Mouse (Mus musculus): Measurements from ENCODE around the gene Ppfia1. TPM values are rescaled to one million over a fixed set of nuclear protein-coding genes. Genes with fewer than 3 reads are reported as not detected.

Ppfia1 gene
- polyA plus RNA-seq, 1 experiment from 2014 or later: 25.0 TPM

- no peak overlapping the region for H3K9ac ChIP-seq (ENCODE audit: low read length)
- H3K4me2 ChIP-seq (ENCODE audit: low read length): no peak overlapping the region
- WGBS: 94% methylated on average over 5 of the region's 5 CpGs
- peaks cover 0 to 5% of the 10 kb centered on the region in 2 experiments; a peak in 1 of 4 replicates for H3K4me1 ChIP-seq (ENCODE audit: control insufficient read depth in 2 of 2, insufficient read depth in 2 of 2, low read length in 2 of 2)
- H3K27ac ChIP-seq (replicated peaks in 1 of 2; ENCODE audit: control insufficient read depth in 1 of 2, insufficient read depth in 1 of 2, low read depth in 2 of 2, low read length in 2 of 2): no peak overlapping the region
- ATAC-seq (ENCODE audit: insufficient number of reproducible peaks, insufficient read depth, low FRiP score, low read depth): no peak
- no peaks in the 10 kb centered on the region for H3K27me3 ChIP-seq (ENCODE audit: control insufficient read depth, insufficient read depth, low read length)
- H3K9me3 ChIP-seq (ENCODE audit: control insufficient read depth, low read length): no peaks in the 10 kb centered on the region
- H3K36me3 ChIP-seq (ENCODE audit: control insufficient read depth, insufficient read depth, low read length): peaks cover 63% of the 10 kb centered on the region
- H3K4me3 ChIP-seq (ENCODE audit: control insufficient read depth in 1 of 2, insufficient read depth in 1 of 2, low read depth in 1 of 2, low read length in 2 of 2): no peak overlapping the region
Observed at GRCm38 (mm10) chr7:144519852-144520251, 33.7 kb downstream of the Ppfia1 start.

GRCm38 (mm10) chr7:144516711-144517110 is 36.8 kb downstream of the Ppfia1 start:
- no peak for ATAC-seq (ENCODE audit: insufficient number of reproducible peaks, insufficient read depth, low FRiP score, low read depth)
- H3K4me3 ChIP-seq (ENCODE audit: control insufficient read depth in 1 of 2, insufficient read depth in 1 of 2, low read depth in 1 of 2, low read length in 2 of 2): no peak overlapping the region
- peaks cover 94% of the 10 kb centered on the region for H3K36me3 ChIP-seq (ENCODE audit: control insufficient read depth, insufficient read depth, low read length)
- no peaks in the 10 kb centered on the region for H3K4me1 ChIP-seq (ENCODE audit: control insufficient read depth in 2 of 2, insufficient read depth in 2 of 2, low read length in 2 of 2)
- no peak overlapping the region for H3K9ac ChIP-seq (ENCODE audit: low read length)
- WGBS: 90% methylated on average over 5 of the region's 5 CpGs
- H3K9me3 ChIP-seq (ENCODE audit: control insufficient read depth, low read length): no peaks in the 10 kb centered on the region
- H3K27ac ChIP-seq (replicated peaks in 1 of 2; ENCODE audit: control insufficient read depth in 1 of 2, insufficient read depth in 1 of 2, low read depth in 2 of 2, low read length in 2 of 2): no peak overlapping the region
- no peak overlapping the region for H3K4me2 ChIP-seq (ENCODE audit: low read length)
- H3K27me3 ChIP-seq (ENCODE audit: control insufficient read depth, insufficient read depth, low read length): no peaks in the 10 kb centered on the region

- 91% methylated on average over 4 of the region's 4 CpGs for WGBS
- Histone ChIP-seq H3K27me3 (ENCODE audit: control insufficient read depth, insufficient read depth, low read length) (no peaks in the 10 kb centered on the region), H3K4me2 (ENCODE audit: low read length) (no peak overlapping the region), H3K9ac (ENCODE audit: low read length) (no peak overlapping the region), H3K9me3 (ENCODE audit: control insufficient read depth, low read length) (no peaks in the 10 kb centered on the region), H3K36me3 (ENCODE audit: control insufficient read depth, insufficient read depth, low read length) (peaks cover 99% of the 10 kb centered on the region), H3K4me3 (ENCODE audit: control insufficient read depth in 1 of 2, insufficient read depth in 1 of 2, low read depth in 1 of 2, low read length in 2 of 2) (no peak overlapping the region), H3K4me1 (ENCODE audit: control insufficient read depth in 2 of 2, insufficient read depth in 2 of 2, low read length in 2 of 2) (no peaks in the 10 kb centered on the region), H3K27ac (replicated peaks in 1 of 2; ENCODE audit: control insufficient read depth in 1 of 2, insufficient read depth in 1 of 2, low read depth in 2 of 2, low read length in 2 of 2) (no peak overlapping the region)
- ATAC-seq (ENCODE audit: insufficient number of reproducible peaks, insufficient read depth, low FRiP score, low read depth): no peak
Observed at GRCm38 (mm10) chr7:144509090-144509489, 44.4 kb downstream of the Ppfia1 start.

- Histone ChIP-seq H3K4me2 (ENCODE audit: low read length) (no peak overlapping the region), H3K27ac (replicated peaks in 1 of 2; ENCODE audit: control insufficient read depth in 1 of 2, insufficient read depth in 1 of 2, low read depth in 2 of 2, low read length in 2 of 2) (no peak overlapping the region), H3K9ac (ENCODE audit: low read length) (no peak overlapping the region), H3K9me3 (ENCODE audit: control insufficient read depth, low read length) (no peaks in the 10 kb centered on the region), H3K4me1 (ENCODE audit: control insufficient read depth in 2 of 2, insufficient read depth in 2 of 2, low read length in 2 of 2) (peaks cover 0 to under 1% of the 10 kb centered on the region in 2 experiments; a peak in 1 of 4 replicates), H3K27me3 (ENCODE audit: control insufficient read depth, insufficient read depth, low read length) (no peaks in the 10 kb centered on the region), H3K4me3 (ENCODE audit: control insufficient read depth in 1 of 2, insufficient read depth in 1 of 2, low read depth in 1 of 2, low read length in 2 of 2) (no peak overlapping the region), H3K36me3 (ENCODE audit: control insufficient read depth, insufficient read depth, low read length) (peaks cover 99% of the 10 kb centered on the region)
- ATAC-seq (ENCODE audit: insufficient number of reproducible peaks, insufficient read depth, low FRiP score, low read depth): no peak
- 72% methylated on average over 1 of the region's 1 CpGs for WGBS
Observed at GRCm38 (mm10) chr7:144506807-144507206, 46.7 kb downstream of the Ppfia1 start.

- Histone ChIP-seq H3K4me2 (ENCODE audit: low read length) (no peak overlapping the region), H3K27ac (replicated peaks in 1 of 2; ENCODE audit: control insufficient read depth in 1 of 2, insufficient read depth in 1 of 2, low read depth in 2 of 2, low read length in 2 of 2) (no peak overlapping the region), H3K27me3 (ENCODE audit: control insufficient read depth, insufficient read depth, low read length) (no peaks in the 10 kb centered on the region), H3K9ac (ENCODE audit: low read length) (no peak overlapping the region), H3K36me3 (ENCODE audit: control insufficient read depth, insufficient read depth, low read length) (peaks cover 97% of the 10 kb centered on the region), H3K4me1 (ENCODE audit: control insufficient read depth in 2 of 2, insufficient read depth in 2 of 2, low read length in 2 of 2) (peaks cover 0 to 8% of the 10 kb centered on the region in 2 experiments; a peak in 3 of 4 replicates), H3K9me3 (ENCODE audit: control insufficient read depth, low read length) (no peaks in the 10 kb centered on the region), H3K4me3 (ENCODE audit: control insufficient read depth in 1 of 2, insufficient read depth in 1 of 2, low read depth in 1 of 2, low read length in 2 of 2) (no peak overlapping the region)
- no peak for ATAC-seq (ENCODE audit: insufficient number of reproducible peaks, insufficient read depth, low FRiP score, low read depth)
- WGBS: 78% methylated on average over 4 of the region's 4 CpGs
Observed at GRCm38 (mm10) chr7:144503959-144504358, 49.6 kb downstream of the Ppfia1 start.

GRCm38 (mm10) chr7:144492931-144493330 is 60.6 kb downstream of the Ppfia1 start:
- Histone ChIP-seq H3K36me3 (ENCODE audit: control insufficient read depth, insufficient read depth, low read length) (peaks cover 80% of the 10 kb centered on the region), H3K27me3 (ENCODE audit: control insufficient read depth, insufficient read depth, low read length) (no peaks in the 10 kb centered on the region), H3K4me1 (ENCODE audit: control insufficient read depth in 2 of 2, insufficient read depth in 2 of 2, low read length in 2 of 2) (peaks cover 21 to 37% of the 10 kb centered on the region in 2 experiments), H3K9me3 (ENCODE audit: control insufficient read depth, low read length) (no peaks in the 10 kb centered on the region), H3K27ac (replicated peaks in 1 of 2; ENCODE audit: control insufficient read depth in 1 of 2, insufficient read depth in 1 of 2, low read depth in 2 of 2, low read length in 2 of 2) (no peak overlapping the region), H3K4me3 (ENCODE audit: control insufficient read depth in 1 of 2, insufficient read depth in 1 of 2, low read depth in 1 of 2, low read length in 2 of 2) (no peak overlapping the region), H3K4me2 (ENCODE audit: low read length) (no peak overlapping the region), H3K9ac (ENCODE audit: low read length) (no peak overlapping the region)
- 53% methylated on average over 1 of the region's 1 CpGs for WGBS
- ATAC-seq (ENCODE audit: insufficient number of reproducible peaks, insufficient read depth, low FRiP score, low read depth): no peak

- no peak for ATAC-seq (ENCODE audit: insufficient number of reproducible peaks, insufficient read depth, low FRiP score, low read depth)
- peaks cover 71% of the 10 kb centered on the region for H3K36me3 ChIP-seq (ENCODE audit: control insufficient read depth, insufficient read depth, low read length)
- WGBS: 33% methylated on average over 8 of the region's 8 CpGs
- no peaks in the 10 kb centered on the region for H3K9me3 ChIP-seq (ENCODE audit: control insufficient read depth, low read length)
- no peak overlapping the region for H3K4me3 ChIP-seq (ENCODE audit: control insufficient read depth in 1 of 2, insufficient read depth in 1 of 2, low read depth in 1 of 2, low read length in 2 of 2)
- H3K4me2 ChIP-seq (ENCODE audit: low read length): no peak overlapping the region
- H3K9ac ChIP-seq (ENCODE audit: low read length): no peak overlapping the region
- peaks cover 29 to 47% of the 10 kb centered on the region in 2 experiments for H3K4me1 ChIP-seq (ENCODE audit: control insufficient read depth in 2 of 2, insufficient read depth in 2 of 2, low read length in 2 of 2)
- H3K27me3 ChIP-seq (ENCODE audit: control insufficient read depth, insufficient read depth, low read length): no peaks in the 10 kb centered on the region
- H3K27ac ChIP-seq (replicated peaks in 1 of 2; ENCODE audit: control insufficient read depth in 1 of 2, insufficient read depth in 1 of 2, low read depth in 2 of 2, low read length in 2 of 2): peak overlapping the region; percentile 93 to 95
Observed at GRCm38 (mm10) chr7:144490201-144490873, 63.2 kb downstream of the Ppfia1 start.

Data from heart, embryonic 14.5 days (tissue).